In genomic region chr16:21311781-21312180, GRCm38 (mm10) we compare ENCODE assay signal across 14 mouse cellular contexts.
DNase-seq lines count a peak whose midpoint lies in the region; ATAC-seq and TF ChIP-seq lines count a peak whose summit lies in the region.
"Had no signal": no experiment of that assay in that cellular context is flagged by ENCODE, and none has a peak within 500 bp of the region (broad histone marks: within the 10 kb centered on the region; RNA-seq: fewer than 3 reads in every experiment).

No protein-coding gene starts in this region.

- no peak overlapping the region for H3K9ac ChIP-seq in kidney, embryonic 15.5 days
- peak overlapping the region; percentile 65; the same call in 1 of the 2 replicates for H3K9ac ChIP-seq in embryonic facial prominence, embryonic 14.5 days (ENCODE audit: low read depth, low read length)
- no peak overlapping the region for H3K9ac ChIP-seq in intestine, embryonic 15.5 days
- peak overlapping the region; percentile 82; the same call in 1 of the 2 replicates for H3K9ac ChIP-seq in midbrain, embryonic 16.5 days (ENCODE audit: low read depth, low read length)

- no peaks in the 10 kb centered on the region for H3K9me3 ChIP-seq in kidney, embryonic 15.5 days (replicated peaks)
- no peaks in the 10 kb centered on the region for H3K9me3 ChIP-seq in embryonic facial prominence, embryonic 14.5 days (ENCODE audit: control insufficient read depth, low read length)
- no peaks in the 10 kb centered on the region for H3K9me3 ChIP-seq in intestine, embryonic 15.5 days
- no peaks in the 10 kb centered on the region for H3K9me3 ChIP-seq in midbrain, embryonic 16.5 days (replicated peaks; ENCODE audit: control insufficient read depth, low read length, poor library complexity, severe bottlenecking)
- H3K9me3 ChIP-seq: neural tube, embryonic 12.5 days had no signal

- peak overlapping the region; percentile 82 for H3K4me2 ChIP-seq in kidney, embryonic 15.5 days
- H3K4me2 ChIP-seq in embryonic facial prominence, embryonic 14.5 days (ENCODE audit: low read depth, low read length): peak overlapping the region; percentile 74
- no peak overlapping the region for H3K4me2 ChIP-seq in intestine, embryonic 15.5 days (replicated peaks)
- H3K4me2 ChIP-seq in midbrain, embryonic 16.5 days (ENCODE audit: low read length): no peak overlapping the region

- no peak for TF ChIP-seq CTCF in kidney, adult 2 months (conservative IDR thresholded peaks at IDR 0.05; ENCODE audit: insufficient read depth, insufficient read length, low read depth, low read length)

- peaks cover 18% of the 10 kb centered on the region for H3K27me3 ChIP-seq in kidney, embryonic 15.5 days
- no peaks in the 10 kb centered on the region for H3K27me3 ChIP-seq in embryonic facial prominence, embryonic 14.5 days (replicated peaks; ENCODE audit: control insufficient read depth, insufficient read depth, low read length)
- H3K27me3 ChIP-seq in intestine, embryonic 15.5 days (replicated peaks): no peaks in the 10 kb centered on the region
- no peaks in the 10 kb centered on the region for H3K27me3 ChIP-seq in midbrain, embryonic 16.5 days (ENCODE audit: control insufficient read depth, insufficient read depth, low read depth, low read length)
- H3K27me3 ChIP-seq in kidney, adult 2 months (replicated peaks; ENCODE audit: control insufficient read depth, insufficient read depth, low read length): no peaks in the 10 kb centered on the region
- H3K27me3 ChIP-seq: neural tube, embryonic 12.5 days had no signal

- peaks cover 58% of the 10 kb centered on the region for H3K4me1 ChIP-seq in kidney, embryonic 15.5 days
- H3K4me1 ChIP-seq in embryonic facial prominence, embryonic 14.5 days (ENCODE audit: control insufficient read depth, insufficient read depth, low read length): peaks cover 41% of the 10 kb centered on the region
- H3K4me1 ChIP-seq in intestine, embryonic 15.5 days (replicated peaks): peaks cover 29% of the 10 kb centered on the region
- peaks cover 15% of the 10 kb centered on the region for H3K4me1 ChIP-seq in midbrain, embryonic 16.5 days (ENCODE audit: control insufficient read depth, insufficient read depth, low read length)
- H3K4me1 ChIP-seq in kidney, adult 2 months (ENCODE audit: control insufficient read depth, insufficient read depth, low read length): no peaks in the 10 kb centered on the region

- H3K36me3 ChIP-seq in kidney, embryonic 15.5 days: no peaks in the 10 kb centered on the region
- no peaks in the 10 kb centered on the region for H3K36me3 ChIP-seq in embryonic facial prominence, embryonic 14.5 days (ENCODE audit: control insufficient read depth, insufficient read depth, low read length)
- H3K36me3 ChIP-seq in intestine, embryonic 15.5 days: no peaks in the 10 kb centered on the region
- H3K36me3 ChIP-seq in midbrain, embryonic 16.5 days (ENCODE audit: control insufficient read depth, insufficient read depth, low read length): no peaks in the 10 kb centered on the region
- no peaks in the 10 kb centered on the region for H3K36me3 ChIP-seq in kidney, adult 2 months (ENCODE audit: control insufficient read depth, insufficient read depth, low read length)
- H3K36me3 ChIP-seq: neural tube, embryonic 12.5 days had no signal

- TF ChIP-seq POLR2A in kidney, adult 2 months (IDR thresholded peaks at IDR 0.05; ENCODE audit: low read depth, low read length): no peak

- no peak overlapping the region for H3K4me3 ChIP-seq in kidney, embryonic 15.5 days (replicated peaks)
- H3K4me3 ChIP-seq in embryonic facial prominence, embryonic 14.5 days (ENCODE audit: low read depth, low read length): no peak overlapping the region
- H3K4me3 ChIP-seq in intestine, embryonic 15.5 days (replicated peaks): no peak overlapping the region
- no peak overlapping the region for H3K4me3 ChIP-seq in midbrain, embryonic 16.5 days (ENCODE audit: low read depth, low read length)
- H3K4me3 ChIP-seq in kidney, adult 2 months (ENCODE audit: insufficient read depth, low read depth, low read length): no peak overlapping the region

- no peak for DNase-seq in kidney, postnatal 4 days
- no peak for DNase-seq in embryonic facial prominence, embryonic 14.5 days (ENCODE audit: low spot score)
- DNase-seq in yolk sac, embryonic 10.5 days (ENCODE audit: low spot score): no peak
- DNase-seq in kidney, adult 2 months: no peak
- DNase-seq: cerebellum, postnatal 36 days; heart, postnatal 10 days; kidney, postnatal 25 days; lung, adult 2 months; thymus, adult 18-20 months had no signal

- H3K27ac ChIP-seq in kidney, embryonic 15.5 days: peak overlapping the region; percentile 92
- H3K27ac ChIP-seq in embryonic facial prominence, embryonic 14.5 days (replicated peaks; ENCODE audit: low read depth, low read length): peak overlapping the region; percentile 94
- H3K27ac ChIP-seq in intestine, embryonic 15.5 days: peak overlapping the region; percentile 88; the same call in 1 of the 2 replicates
- H3K27ac ChIP-seq in midbrain, embryonic 16.5 days (ENCODE audit: low read length): peak overlapping the region; percentile 88; the same call in 1 of the 2 replicates
- no peak overlapping the region for H3K27ac ChIP-seq in kidney, adult 2 months (ENCODE audit: insufficient read depth, low read depth, low read length)

- ATAC-seq in kidney, embryonic 15.5 days (replicated peaks; ENCODE audit: low FRiP score): no peak
- no peak for ATAC-seq in embryonic facial prominence, embryonic 14.5 days (ENCODE audit: low read depth)
- no peak for ATAC-seq in intestine, embryonic 15.5 days
- ATAC-seq in midbrain, embryonic 16.5 days: no peak
- ATAC-seq: activated CD4-positive, CD25-positive, alpha-beta regulatory T cell, adult 4 months had no signal

Comparison
In these comparisons a context has a peak if more than half of its experiments do, and no peak if none do; other contexts are left out.
1. H3K4me2 ChIP-seq: peak in kidney, embryonic 15.5 days (single experiment) and embryonic facial prominence, embryonic 14.5 days (single experiment); none in intestine, embryonic 15.5 days (single experiment) and midbrain, embryonic 16.5 days (single experiment).
2. H3K9ac ChIP-seq: peak in embryonic facial prominence, embryonic 14.5 days (single experiment) and midbrain, embryonic 16.5 days (single experiment); none in kidney, embryonic 15.5 days (single experiment) and intestine, embryonic 15.5 days (single experiment).